Mouse (Mus musculus) small intestine, adult 2 months (tissue): ENCODE results near the gene Cntnap2. TPM values are rescaled to one million over a fixed set of nuclear protein-coding genes. Genes with fewer than 3 reads are reported as not detected.

Source experiments
- H3K27ac ChIP-seq: fragments of 200-500 bp; 2 replicates; pipeline ENCODE4 v1.5.1; 2012; ENCODE audit warnings: low read depth, low read length, control low read depth, inconsistent platforms; ENCODE audit not compliant: insufficient read depth
- H3K27me3 ChIP-seq: fragments of 200-500 bp; 2 replicates; pipeline ENCODE4 v1.6.1; 2012; ENCODE audit warnings: mild to moderate bottlenecking, moderate library complexity, low read length, inconsistent platforms; ENCODE audit not compliant: control insufficient read depth, insufficient read depth
- H3K36me3 ChIP-seq: fragments of 200-500 bp; 2 replicates; pipeline ENCODE4 v1.6.1; 2012; ENCODE audit warnings: mild to moderate bottlenecking, low read length, control low read depth, inconsistent platforms; ENCODE audit not compliant: control insufficient read depth, insufficient read depth
- H3K4me1 ChIP-seq: fragments of 200-500 bp; 2 replicates; pipeline ENCODE4 v1.6.1; 2012; ENCODE audit warnings: low read length, inconsistent platforms, mixed read lengths; ENCODE audit not compliant: control insufficient read depth, insufficient read depth, insufficient read length
- H3K4me3 ChIP-seq: fragments of 200-500 bp; 2 replicates; pipeline ENCODE4 v1.5.1; 2012; ENCODE audit warnings: low read depth, mild to moderate bottlenecking, control low read depth, inconsistent platforms, low read length, moderate library complexity
- CTCF ChIP-seq: fragments of 200-500 bp; IDR thresholded peaks from 2 replicates; pipeline ENCODE4 v1.5.1; 2012; ENCODE audit warnings: low read depth, mild to moderate bottlenecking, control low read depth, inconsistent platforms, low read length, moderate library complexity, mixed read lengths; ENCODE audit not compliant: insufficient replicate concordance, insufficient read length; ENCODE audit errors: extremely low read depth
- POLR2A ChIP-seq: fragments of 200-500 bp; IDR thresholded peaks from 2 replicates; pipeline ENCODE4 v1.6.1; 2012; ENCODE audit warnings: low read depth, mild to moderate bottlenecking, control low read depth, inconsistent platforms, low read length, moderate library complexity
- WGBS: fragments of 180-500 bp; shearing (Covaris S2); methylation state at CpG from one replicate; pipeline ENCODE4 v1.1.7; 2018; 5-methylcytosine and 5-hydroxymethylcytosine counted together
- polyA plus RNA-seq: library from polyadenylated mRNA; depleted of rRNA; stranded (reverse); fragments of >200 nt; gene quantifications from 2 replicates; pipeline ENCODE4 v1.2.3, GENCODE M21; 2012

Cntnap2 gene
- polyA plus RNA-seq, 1 experiment, result 0.20 TPM

DNA sequence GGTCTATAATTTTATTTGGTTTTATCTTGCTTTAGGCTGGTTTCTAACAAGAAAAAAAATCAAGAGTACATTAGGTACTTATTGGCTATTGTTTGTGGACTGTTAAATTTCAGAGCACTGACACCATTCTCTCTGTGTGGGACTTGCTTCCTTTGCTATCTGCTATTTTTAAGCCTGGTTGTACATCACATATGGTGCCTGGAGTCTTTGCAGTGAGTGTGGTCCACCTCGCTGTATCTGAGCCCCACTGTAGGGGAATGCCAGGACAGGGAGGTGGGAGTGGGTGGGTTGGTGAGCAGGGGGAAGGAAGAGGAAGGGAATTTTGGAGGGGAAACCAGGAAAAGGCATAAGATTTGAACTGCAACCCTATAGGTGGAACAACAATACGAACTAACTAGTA lies 1504.3 kb downstream of the Cntnap2 start:
- WGBS, result 78% methylated on average over 2 of the region's 2 CpGs
- H3K27me3 ChIP-seq, result no peaks in the 10 kb centered on the region
- TF ChIP-seq POLR2A (no peak), CTCF (no peak)
- no peak overlapping the region for H3K4me3 ChIP-seq
- H3K27ac ChIP-seq, result no peak overlapping the region
- no peaks in the 10 kb centered on the region for H3K4me1 ChIP-seq
- H3K36me3 ChIP-seq, result no peaks in the 10 kb centered on the region

DNA sequence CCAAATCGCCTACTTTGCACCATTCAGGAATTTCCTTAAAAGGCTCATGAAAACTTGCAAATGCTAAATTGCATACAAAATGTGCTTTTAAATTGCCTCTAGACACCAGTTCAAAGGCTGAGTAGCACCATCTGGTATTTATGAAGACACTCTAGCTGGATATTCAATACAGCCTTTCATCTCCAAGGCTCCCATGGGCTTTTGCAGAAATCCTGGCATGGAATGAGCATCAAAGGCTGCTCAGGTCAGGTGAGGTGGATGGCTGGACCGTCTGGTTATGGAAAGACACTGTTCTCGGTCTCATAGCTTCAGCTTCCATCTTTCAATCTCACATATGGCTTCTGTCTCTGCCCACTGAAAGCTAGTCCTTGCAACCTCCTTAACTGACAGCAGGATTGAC lies 1515.9 kb downstream of the Cntnap2 start:
- H3K27me3 ChIP-seq, result no peaks in the 10 kb centered on the region
- TF ChIP-seq CTCF, result no peak
- TF ChIP-seq POLR2A, result no peak
- H3K36me3 ChIP-seq, result no peaks in the 10 kb centered on the region
- H3K4me3 ChIP-seq, result no peak overlapping the region
- no peaks in the 10 kb centered on the region for H3K4me1 ChIP-seq
- WGBS, result 64% methylated on average over 3 of the region's 3 CpGs
- H3K27ac ChIP-seq, result no peak overlapping the region

DNA sequence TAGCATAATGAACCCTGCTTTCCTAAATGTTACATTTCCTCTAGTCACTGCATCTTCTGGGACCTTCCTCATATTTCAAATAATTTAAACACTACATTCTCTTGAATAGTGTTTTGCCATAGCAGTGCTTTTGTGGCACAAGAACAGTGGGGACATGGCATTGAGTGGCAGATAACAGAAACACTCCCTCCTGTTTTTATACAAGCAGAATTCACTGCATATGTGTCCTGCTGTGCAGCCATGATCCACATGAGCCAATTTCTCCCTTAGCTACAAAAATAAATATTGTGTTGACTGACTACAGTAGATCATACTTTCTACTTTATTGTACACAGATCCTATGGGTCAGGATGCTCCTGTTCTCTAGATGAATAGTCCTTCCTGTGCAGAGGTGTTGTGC lies 1553.2 kb downstream of the Cntnap2 start:
- Histone ChIP-seq H3K27ac (no peak overlapping the region), H3K4me3 (no peak overlapping the region), H3K36me3 (no peaks in the 10 kb centered on the region), H3K4me1 (no peaks in the 10 kb centered on the region), H3K27me3 (no peaks in the 10 kb centered on the region)
- TF ChIP-seq POLR2A, result no peak

DNA sequence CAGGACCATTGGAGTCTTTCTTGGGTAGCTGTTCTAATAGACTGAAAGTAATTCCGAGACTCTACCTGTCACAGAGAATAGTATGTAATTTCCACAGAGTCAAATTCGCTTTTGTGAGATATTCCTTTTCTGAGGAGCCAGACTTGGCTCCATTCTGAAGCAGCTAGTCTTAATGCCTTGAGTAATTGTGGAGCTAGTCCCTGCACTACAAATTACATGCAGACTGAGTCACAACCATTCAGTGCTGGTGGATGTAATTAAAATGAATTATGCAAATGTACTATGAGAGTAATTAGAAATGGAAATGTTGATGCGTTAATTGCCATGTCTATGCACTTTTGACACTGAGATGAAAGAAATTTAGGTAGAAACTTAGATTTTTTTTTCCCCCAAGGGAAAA lies 1553.7 kb downstream of the Cntnap2 start:
- no peak overlapping the region for H3K4me3 ChIP-seq
- H3K27ac ChIP-seq, result no peak overlapping the region
- H3K36me3 ChIP-seq, result no peaks in the 10 kb centered on the region
- no peaks in the 10 kb centered on the region for H3K4me1 ChIP-seq
- WGBS, result 77% methylated on average over 3 of the region's 3 CpGs
- TF ChIP-seq POLR2A, result no peak
- TF ChIP-seq CTCF, result no peak
- H3K27me3 ChIP-seq, result no peaks in the 10 kb centered on the region

DNA sequence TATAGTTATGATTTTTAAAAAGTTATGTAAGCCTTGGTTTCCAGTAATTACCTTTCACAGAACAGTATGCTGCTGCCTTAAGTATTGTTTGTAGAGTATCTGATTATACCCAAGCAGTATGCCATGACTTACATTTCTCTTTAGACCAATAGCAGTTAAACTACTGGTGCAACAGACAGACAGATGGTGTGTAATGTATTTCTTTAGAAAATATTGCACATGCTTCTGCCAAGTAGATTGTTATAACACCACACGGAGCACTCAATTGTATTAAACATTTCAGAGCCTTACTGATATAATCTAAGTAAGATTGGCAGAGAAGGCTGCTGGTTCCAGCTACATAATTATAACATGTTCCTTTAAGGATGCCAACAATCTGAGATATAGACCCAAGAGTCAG lies 1609.9 kb downstream of the Cntnap2 start:
- Histone ChIP-seq H3K4me3 (no peak overlapping the region), H3K27me3 (no peaks in the 10 kb centered on the region), H3K36me3 (no peaks in the 10 kb centered on the region), H3K27ac (no peak overlapping the region), H3K4me1 (no peaks in the 10 kb centered on the region)
- 77% methylated on average over 1 of the region's 1 CpGs for WGBS
- TF ChIP-seq POLR2A, result no peak

DNA sequence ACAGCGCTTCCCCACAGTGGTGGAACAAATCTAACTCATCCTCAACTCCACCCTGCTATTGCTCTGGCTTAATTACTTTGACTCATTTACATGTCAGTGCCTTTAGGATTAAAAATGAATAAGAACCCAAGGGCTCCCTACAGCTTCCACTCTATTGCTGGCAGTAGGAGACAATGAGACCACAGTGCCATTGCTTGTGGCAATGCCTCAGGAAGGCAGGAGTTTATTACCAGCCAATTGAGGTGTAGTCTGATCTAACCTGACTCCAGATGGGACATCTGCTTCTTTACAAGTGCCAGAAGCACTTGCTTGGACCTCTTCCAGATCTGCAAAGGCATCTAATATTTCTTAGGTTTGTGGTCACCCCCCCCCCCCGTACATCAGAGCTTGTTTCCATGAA lies 1615.9 kb downstream of the Cntnap2 start:
- no peak for TF ChIP-seq POLR2A
- TF ChIP-seq CTCF, result no peak
- no peaks in the 10 kb centered on the region for H3K36me3 ChIP-seq
- 72% methylated on average over 2 of the region's 2 CpGs for WGBS

DNA sequence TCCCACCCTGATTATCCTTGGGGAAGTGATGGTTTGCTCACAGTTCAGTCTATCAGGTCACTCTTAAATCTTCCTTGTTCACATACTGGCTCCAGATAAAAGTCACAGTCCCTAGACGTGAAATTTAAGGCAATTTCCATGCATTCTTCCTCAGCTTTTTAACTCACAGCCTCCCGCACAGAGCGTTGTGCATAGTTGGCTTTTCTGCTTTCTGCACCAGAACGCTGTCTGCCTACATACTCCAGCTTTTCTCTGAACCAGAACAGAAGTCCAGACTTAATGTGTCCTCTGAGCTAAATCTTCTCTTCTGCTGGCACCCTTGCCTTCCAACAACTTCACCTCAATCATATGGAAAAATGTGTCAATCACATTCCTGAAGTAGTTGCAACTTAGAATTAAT lies 1616.5 kb downstream of the Cntnap2 start:
- Histone ChIP-seq H3K36me3 (no peaks in the 10 kb centered on the region), H3K4me3 (no peak overlapping the region), H3K27me3 (no peaks in the 10 kb centered on the region), H3K27ac (no peak overlapping the region), H3K4me1 (no peaks in the 10 kb centered on the region)
- no peak for TF ChIP-seq POLR2A
- no peak for TF ChIP-seq CTCF
- WGBS, result 86% methylated on average over 4 of the region's 4 CpGs

More for the DNA sequence above, 1615.9 kb downstream of the Cntnap2 start:
- no peaks in the 10 kb centered on the region for H3K4me1 ChIP-seq
- H3K27me3 ChIP-seq, result no peaks in the 10 kb centered on the region
- no peak overlapping the region for H3K27ac ChIP-seq
- no peak overlapping the region for H3K4me3 ChIP-seq

DNA sequence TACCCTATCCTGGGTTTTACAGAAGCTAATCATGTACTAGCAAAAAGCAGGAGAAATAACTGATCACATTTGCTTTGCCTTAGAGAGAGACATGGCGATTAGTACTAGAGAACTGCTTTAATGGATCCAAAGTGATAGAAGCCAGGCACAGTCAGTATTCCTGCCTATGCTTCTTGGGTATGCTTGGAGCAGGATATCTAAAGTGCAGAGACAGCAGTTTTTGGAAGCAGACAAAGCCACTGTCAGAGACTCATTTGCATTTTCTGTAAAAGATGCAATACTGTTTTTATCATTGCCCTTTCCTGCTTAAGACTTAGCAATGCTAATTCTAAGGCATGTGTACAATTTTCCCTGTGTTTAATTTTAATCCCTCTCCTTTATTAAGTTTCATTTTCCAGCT lies 1637.0 kb downstream of the Cntnap2 start:
- 82% methylated on average over 1 of the region's 1 CpGs for WGBS
- Histone ChIP-seq H3K36me3 (no peaks in the 10 kb centered on the region), H3K4me3 (no peak overlapping the region)

More for the DNA sequence above, 1637.0 kb downstream of the Cntnap2 start:
- H3K27me3 ChIP-seq, result no peaks in the 10 kb centered on the region
- no peak overlapping the region for H3K27ac ChIP-seq
- H3K4me1 ChIP-seq, result no peaks in the 10 kb centered on the region
- TF ChIP-seq CTCF (no peak), POLR2A (no peak)
